Mouse (Mus musculus) stomach, postnatal 0 days (tissue): Measurements from ENCODE around the gene Ctdsp2.

Experiments
- CTCF ChIP-seq: IDR thresholded peaks from 2 replicates; pipeline ENCODE4 v1.5.1; 2016; ENCODE audit warnings: antibody characterized with exemption, low read depth, mild to moderate bottlenecking, moderate library complexity
- EP300 ChIP-seq: optimal IDR thresholded peaks from 2 replicates; pipeline ENCODE3; 2016; ENCODE audit warnings: antibody characterized with exemption

DNA sequence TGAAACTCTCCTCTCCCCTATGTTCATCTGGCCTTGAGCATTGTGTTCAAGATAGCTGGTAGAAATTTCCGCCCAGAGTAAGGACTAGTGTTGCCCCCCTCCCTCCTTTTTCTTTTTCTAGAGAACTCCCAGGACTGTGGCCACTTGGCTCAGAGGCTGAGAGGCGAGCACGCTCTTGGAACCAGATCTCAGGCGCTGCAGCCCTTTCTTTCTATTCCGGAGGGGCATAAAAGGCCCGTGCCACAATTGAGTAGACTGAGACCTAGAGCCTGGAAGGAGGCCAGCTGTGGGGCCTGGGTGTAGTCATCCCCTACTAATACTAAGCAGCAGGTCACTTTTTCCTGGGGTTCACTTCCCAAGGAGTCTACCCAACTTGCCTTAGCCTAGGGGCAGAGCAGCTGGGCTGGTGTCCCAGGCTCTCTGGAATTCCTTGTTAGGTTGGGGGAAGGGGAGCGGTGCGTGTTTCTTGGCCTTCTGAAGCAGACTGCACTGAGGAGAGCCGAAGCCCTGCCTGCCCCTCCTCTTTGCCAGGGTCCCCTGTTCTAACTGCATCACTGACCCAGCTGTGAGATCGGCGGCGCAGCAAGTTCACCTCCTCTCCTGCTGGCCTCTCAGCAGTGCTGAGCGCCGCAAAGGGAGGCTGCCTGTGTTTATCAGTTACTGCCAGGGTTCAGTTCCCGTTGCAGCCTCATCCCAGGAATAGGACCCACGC is 1.9 kb downstream of the Ctdsp2 start:
- no peak for TF ChIP-seq EP300
- TF ChIP-seq CTCF, result no peak
